Mouse (Mus musculus) ES-Bruce4 (cell line): ENCODE results near the gene Olfr1118. TPM values are rescaled to one million over a fixed set of nuclear protein-coding genes. Genes with fewer than 3 reads are reported as not detected.
"Not testable (repeated sequence)": the region's sequence is repeated elsewhere in the genome, so short reads cannot be mapped to it uniquely, and the experiment has no call there.

Experiments
- H3K27ac ChIP-seq: 2 replicates; pipeline ENCODE4 v1.5.1; 2012; ENCODE audit warnings: low read length, inconsistent platforms; ENCODE audit not compliant: insufficient read depth
- H3K27me3 ChIP-seq: 2 replicates; pipeline ENCODE4 v1.6.1; 2012; ENCODE audit warnings: mild to moderate bottlenecking, low read length, inconsistent platforms; ENCODE audit not compliant: control insufficient read depth, poor library complexity, insufficient read depth, severe bottlenecking
- H3K36me3 ChIP-seq: 2 replicates; pipeline ENCODE4 v1.6.1; 2012; ENCODE audit warnings: inconsistent platforms, mild to moderate bottlenecking, low read length, moderate library complexity; ENCODE audit not compliant: control insufficient read depth, poor library complexity, insufficient read depth, severe bottlenecking
- H3K4me1 ChIP-seq: one replicate; pipeline ENCODE4 v1.8.1; 2011; ENCODE audit warnings: low read length; ENCODE audit not compliant: control insufficient read depth, insufficient read depth
- H3K4me3 ChIP-seq: 2 replicates; pipeline ENCODE4 v1.5.1; 2011; ENCODE audit warnings: low read depth, mild to moderate bottlenecking, low read length
- H3K9ac ChIP-seq: 2 replicates; pipeline ENCODE4 v1.6.1; 2012; ENCODE audit warnings: low read depth, mild to moderate bottlenecking, inconsistent platforms; ENCODE audit not compliant: poor library complexity, severe bottlenecking
- H3K9me3 ChIP-seq: replicated peaks from 2 replicates; pipeline ENCODE4 v1.6.1; 2012; ENCODE audit warnings: mild to moderate bottlenecking, low read length, inconsistent platforms; ENCODE audit not compliant: control insufficient read depth, poor library complexity, insufficient read depth, severe bottlenecking
- CTCF ChIP-seq: IDR thresholded peaks from one replicate; pipeline ENCODE4 v1.8.1; 2011; ENCODE audit warnings: low read depth, low read length
- EP300 ChIP-seq: IDR thresholded peaks from 2 replicates; pipeline ENCODE4 v1.6.1; 2011; ENCODE audit warnings: low read depth, low read length; ENCODE audit not compliant: insufficient read depth
- POLR2A ChIP-seq: IDR thresholded peaks from one replicate; pipeline ENCODE4 v1.8.1; 2011; ENCODE audit warnings: low read length; ENCODE audit not compliant: insufficient read depth
- polyA plus RNA-seq: library from polyadenylated mRNA; stranded (reverse); fragments of >200 nt; gene quantifications from 2 replicates; pipeline ENCODE4 v1.2.4, GENCODE M21; 2011; ENCODE audit warnings: low read depth; ENCODE audit not compliant: missing spikeins, insufficient read depth, insufficient read length

Gene Olfr1118
- polyA plus RNA-seq: not detected in 2 replicates

DNA sequence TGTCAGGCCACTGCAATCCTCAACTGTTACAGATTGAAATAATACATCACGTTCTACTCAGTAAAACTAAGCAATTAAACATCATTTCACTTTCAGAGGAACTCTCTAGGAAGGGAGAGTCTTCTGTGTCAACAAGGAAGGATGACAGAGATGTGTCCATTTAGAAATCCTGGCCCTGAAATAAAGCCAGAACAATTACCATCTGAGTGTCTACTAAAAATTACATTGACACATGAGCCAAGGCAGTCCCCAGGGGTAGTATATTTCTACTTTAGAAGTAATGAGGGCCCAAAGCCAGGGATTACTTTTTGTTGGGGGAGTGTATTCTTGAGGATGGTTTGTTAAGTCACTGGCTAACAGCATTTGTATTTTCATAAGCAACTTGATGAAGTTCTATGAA, at the start of gene Olfr1118:
Olfr1118 (plus strand) TSS at position 301 of the 400 bp plus-strand sequence.
- no peaks in the 10 kb centered on the region for H3K36me3 ChIP-seq
- no peaks in the 10 kb centered on the region for H3K9me3 ChIP-seq
- no peaks in the 10 kb centered on the region for H3K27me3 ChIP-seq
- H3K9ac ChIP-seq: no peak within 1 kb of the TSS
- no peak within 1 kb of the TSS for H3K27ac ChIP-seq
- no peak for TF ChIP-seq EP300
- no peak for TF ChIP-seq CTCF
- TF ChIP-seq POLR2A: no peak
- H3K4me1 ChIP-seq: no peaks in the 10 kb centered on the region
- H3K4me3 ChIP-seq: no peak within 1 kb of the TSS

DNA sequence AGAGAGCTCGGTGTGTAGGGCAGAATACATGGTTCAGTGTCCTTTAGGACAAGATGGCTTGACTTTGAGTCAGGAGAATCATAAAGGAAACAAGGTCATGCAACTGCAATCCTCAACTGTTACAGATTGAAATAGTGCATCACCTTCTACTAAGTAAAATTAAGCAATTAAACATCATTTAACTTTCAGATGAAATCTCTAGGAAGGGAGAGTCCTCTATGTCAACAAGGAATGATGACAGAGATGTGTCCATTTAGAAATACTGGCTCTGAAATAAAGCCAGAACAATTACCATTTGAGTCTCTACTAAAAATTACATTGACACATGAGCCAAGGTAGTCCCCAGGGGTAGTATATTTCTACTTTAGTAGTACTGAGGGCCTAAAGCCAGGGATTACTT, 40.1 kb upstream of the Olfr1118 start, which contains the start of gene Olfr1116:
Olfr1116 (plus strand) TSS at position 301 of the 400 bp plus-strand sequence.
- no peak within 1 kb of the TSS for H3K9ac ChIP-seq
- no peaks in the 10 kb centered on the region for H3K27me3 ChIP-seq
- TF ChIP-seq POLR2A (no peak), EP300 (no peak), CTCF (no peak)
- no peaks in the 10 kb centered on the region for H3K4me1 ChIP-seq
- H3K4me3 ChIP-seq: no peak within 1 kb of the TSS
- 0 out of 2 replicates have a peak, but pooled peaks cover 4% of the 10 kb centered on the region for H3K9me3 ChIP-seq
- H3K36me3 ChIP-seq: no peaks in the 10 kb centered on the region
- H3K27ac ChIP-seq: no peak within 1 kb of the TSS

DNA sequence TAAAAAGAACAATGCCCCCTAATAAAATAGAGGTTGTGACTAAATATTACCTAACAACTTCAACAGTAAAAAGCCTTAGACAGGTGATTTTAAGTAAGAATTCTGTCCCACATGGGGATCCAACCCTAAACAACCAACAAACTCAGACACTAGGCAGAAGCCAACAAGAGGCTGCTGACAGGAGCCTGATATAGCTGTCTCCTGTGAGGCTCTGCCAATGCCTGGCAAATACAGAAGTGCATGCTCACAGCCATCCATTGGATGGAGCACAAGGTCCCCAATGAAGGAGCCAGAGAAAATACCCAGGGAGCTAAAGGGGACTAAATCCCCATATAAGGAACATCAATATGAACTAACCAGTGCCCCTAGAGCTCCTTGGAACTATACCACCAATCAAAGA, 13.4 kb upstream of the Olfr1118 start:
- not testable (repeated sequence) for H3K4me1 ChIP-seq, H3K9ac ChIP-seq

DNA sequence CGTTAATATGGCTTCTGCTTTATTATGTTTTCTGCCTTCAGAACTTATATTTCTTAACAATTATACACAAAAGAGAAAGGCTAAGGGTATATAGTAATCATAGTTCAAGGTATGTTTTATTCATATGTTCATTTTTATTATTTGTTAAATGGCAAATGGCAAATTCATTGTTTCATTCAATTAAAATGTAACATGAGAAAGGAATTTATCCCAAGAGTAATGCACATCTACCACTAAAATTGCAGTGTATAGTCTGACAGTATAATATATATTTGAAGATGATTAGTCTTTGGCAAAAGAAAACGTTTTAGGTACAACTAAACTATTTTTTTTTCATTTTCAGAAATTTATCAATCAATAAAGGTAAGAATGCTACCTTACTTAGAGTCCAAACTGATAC, 47.1 kb downstream of the Olfr1118 start, which contains the start of gene Olfr1120:
Olfr1120 (plus strand) TSS at position 301 of the 400 bp plus-strand sequence.
- H3K9me3 ChIP-seq: no peaks in the 10 kb centered on the region
- H3K9ac ChIP-seq: no peak within 1 kb of the TSS
- H3K27me3 ChIP-seq: no peaks in the 10 kb centered on the region
- no peak within 1 kb of the TSS for H3K27ac ChIP-seq
- no peaks in the 10 kb centered on the region for H3K36me3 ChIP-seq
- H3K4me3 ChIP-seq: no peak within 1 kb of the TSS
- TF ChIP-seq CTCF (no peak), EP300 (no peak), POLR2A (no peak)
- no peaks in the 10 kb centered on the region for H3K4me1 ChIP-seq

More for the DNA sequence above, 13.4 kb upstream of the Olfr1118 start:
- not testable (repeated sequence) for H3K9me3 ChIP-seq, H3K27me3 ChIP-seq, H3K36me3 ChIP-seq, H3K4me3 ChIP-seq, H3K27ac ChIP-seq

DNA sequence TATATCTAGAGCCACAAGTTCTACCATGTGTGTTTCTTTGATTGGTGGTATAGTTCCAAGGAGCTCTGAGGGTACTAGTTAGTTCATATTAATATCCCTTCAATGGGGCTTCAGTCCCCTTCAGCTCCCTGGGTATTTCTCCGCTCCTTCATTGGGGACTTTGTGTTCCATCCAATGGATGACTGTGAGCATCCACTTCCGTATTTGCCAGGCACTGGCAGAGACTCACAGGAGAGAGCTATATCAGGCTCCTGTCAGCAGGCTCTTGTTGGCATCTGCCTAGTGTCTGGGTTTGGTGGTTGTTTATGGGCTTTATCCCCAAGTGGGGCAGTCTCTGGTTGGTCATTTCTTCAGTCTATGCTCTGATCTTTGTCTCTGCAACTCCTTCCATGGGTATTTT, 52.7 kb downstream of the Olfr1118 start:
- H3K27me3 ChIP-seq, H3K4me3 ChIP-seq, H3K9me3 ChIP-seq, H3K4me1 ChIP-seq, H3K36me3 ChIP-seq, H3K27ac ChIP-seq, H3K9ac ChIP-seq: not testable (repeated sequence)

Other genes with a start within 250 kb of the Olfr1118 start
- not detected in 2 replicates for gene Olfr1107, start 231.8 kb upstream of the Olfr1118 start, polyA plus RNA-seq
- gene Olfr1109, start 211.6 kb upstream of the Olfr1118 start, polyA plus RNA-seq: not detected in 2 replicates
- not detected in 2 replicates for gene Olfr259, start 193.0 kb upstream of the Olfr1118 start, polyA plus RNA-seq
- not detected in 2 replicates for gene Olfr1110, start 167.3 kb upstream of the Olfr1118 start, polyA plus RNA-seq
- gene Olfr1111, start 155.0 kb upstream of the Olfr1118 start, polyA plus RNA-seq: not detected in 2 replicates
- gene Olfr1112, start 119.8 kb upstream of the Olfr1118 start, polyA plus RNA-seq: not detected in 2 replicates
- not detected in 2 replicates for gene Olfr1113, start 98.6 kb upstream of the Olfr1118 start, polyA plus RNA-seq
- gene Olfr1115, start 59.6 kb upstream of the Olfr1118 start, polyA plus RNA-seq: not detected in 2 replicates
- 0.10 TPM in 1 of 2 replicates, not detected in the other for gene Olfr1116, start 40.0 kb upstream of the Olfr1118 start, polyA plus RNA-seq
- gene Olfr1120, start 47.2 kb downstream of the Olfr1118 start, polyA plus RNA-seq: not detected in 2 replicates
- gene Olfr1121, start 62.3 kb downstream of the Olfr1118 start, polyA plus RNA-seq: not detected in 2 replicates
- gene Olfr1122, start 78.3 kb downstream of the Olfr1118 start, polyA plus RNA-seq: not detected in 2 replicates
- not detected in 2 replicates for gene Olfr1123, start 109.1 kb downstream of the Olfr1118 start, polyA plus RNA-seq
- not detected in 2 replicates for gene Olfr1124, start 122.7 kb downstream of the Olfr1118 start, polyA plus RNA-seq
- gene Olfr1126, start 146.4 kb downstream of the Olfr1118 start, polyA plus RNA-seq: not detected in 2 replicates
- gene Pramel7, start 189.5 kb downstream of the Olfr1118 start, polyA plus RNA-seq: not detected in 2 replicates
- gene Pramel6, start 199.0 kb downstream of the Olfr1118 start, polyA plus RNA-seq: 0.76 and 1.4 TPM in 2 replicates
- gene Olfr153, start 224.2 kb downstream of the Olfr1118 start, polyA plus RNA-seq: not detected in 2 replicates
- gene Olfr1128, start 238.0 kb downstream of the Olfr1118 start, polyA plus RNA-seq: not detected in 2 replicates